8 mouse cellular contexts compared by ENCODE assay signal in the genomic region with DNA sequence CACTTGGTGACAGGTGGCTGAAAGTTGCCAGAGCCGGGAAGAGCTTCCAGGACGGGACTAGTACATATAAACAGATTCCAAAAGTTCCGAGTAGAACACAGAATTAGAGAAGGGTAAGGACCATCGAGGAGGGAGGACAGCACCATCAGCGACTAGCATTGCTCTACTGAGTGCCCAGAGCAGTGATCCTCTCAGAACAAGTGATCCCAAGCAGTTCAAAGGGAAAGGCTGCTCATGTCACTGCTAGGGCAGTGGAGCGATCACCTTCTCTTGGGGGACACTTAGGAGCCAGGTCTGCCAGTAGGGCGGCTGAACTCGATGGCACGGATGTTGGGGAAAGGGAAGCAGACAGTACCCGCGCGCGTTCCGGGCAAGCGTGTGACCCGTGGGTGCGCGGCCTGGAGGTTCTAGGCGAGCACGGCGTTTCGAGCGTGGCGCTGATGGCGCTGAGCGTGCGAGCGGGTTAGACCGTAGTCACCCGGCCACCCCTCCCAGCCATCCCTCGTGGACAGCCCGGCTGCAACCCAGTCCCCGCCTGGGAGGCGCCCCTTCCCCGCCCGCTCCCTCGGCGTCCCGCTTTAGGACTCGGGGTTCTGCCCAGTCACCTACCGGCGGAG. TPM values are rescaled to one million over a fixed set of nuclear protein-coding genes. Genes with fewer than 3 reads are reported as not detected.
DNase-seq lines count a peak whose midpoint lies in the region; ATAC-seq lines count a peak whose summit lies in the region.

No protein-coding gene starts in this region.

- WGBS in kidney, embryonic 16.5 days = under 1% methylated on average over 41 of the region's 42 CpGs

- DNase-seq in kidney, postnatal 36 days = no peak
- no peak for DNase-seq in T-cell, adult 2 months (ENCODE audit: low spot score)
- no peak for DNase-seq in right cerebral cortex, postnatal 4 days
- no peak for DNase-seq in layer of hippocampus, postnatal 36 days

- H3K36me3 ChIP-seq in kidney, embryonic 16.5 days (ENCODE audit: insufficient read depth, low read length) = no peaks in the 10 kb centered on the region

- peak overlapping the region; percentile 70 for H3K4me2 ChIP-seq in kidney, embryonic 16.5 days (replicated peaks; ENCODE audit: low read depth, low read length)

- peak overlapping the region; percentile 56 for H3K4me3 ChIP-seq in kidney, embryonic 16.5 days (ENCODE audit: low read length)

- ATAC-seq in kidney, embryonic 16.5 days (ENCODE audit: low FRiP score, low TSS enrichment) = peak; percentile 62
- ATAC-seq in common myeloid progenitor, adult 5-6 weeks (replicated peaks; ENCODE audit: low read depth, poor library complexity, severe bottlenecking) = peak; percentile 0; the same call in 1 of the 2 replicates
- ATAC-seq in inflammation-experienced regulatory T-cells, adult 6 months = peak; percentile 3
- 0 out of 2 replicates have a peak, but pooled peaks have one; percentile 0 for ATAC-seq in monocyte, adult 5-6 weeks (replicated peaks; ENCODE audit: insufficient number of reproducible peaks, low FRiP score, low TSS enrichment, poor library complexity, severe bottlenecking)

- peaks cover 60% of the 10 kb centered on the region for H3K4me1 ChIP-seq in kidney, embryonic 16.5 days (ENCODE audit: insufficient read depth, low read length)

- H3K9ac ChIP-seq in kidney, embryonic 16.5 days (replicated peaks; ENCODE audit: low read length) = peak overlapping the region; percentile 80

- peak overlapping the region; percentile 80 for H3K27ac ChIP-seq in kidney, embryonic 16.5 days (ENCODE audit: low read length)

- H3K27me3 ChIP-seq in kidney, embryonic 16.5 days (ENCODE audit: insufficient read depth, low read length) = no peaks in the 10 kb centered on the region

- H3K9me3 ChIP-seq in kidney, embryonic 16.5 days (ENCODE audit: low read length) = no peaks in the 10 kb centered on the region

RNA-seq across cellular contexts. Expression of a gene that starts 0.4 kb away (rescaled TPM):
- 5.3 and 6.7 TPM in 2 replicates for polyA plus RNA-seq in kidney, embryonic 16.5 days (2015; fragmentation: Nextera tagmentation; extraction: Ambion mirVana)
- total RNA-seq in common myeloid progenitor, adult 5-6 weeks (2017) = 3.7 and 18.4 TPM in 2 replicates
- polyA plus RNA-seq in inflammation-experienced regulatory T-cells, adult 6 months (2017; shearing (Covaris generic)) = 10 to 100 TPM; 19.9 to 41.4 (median 31.4) TPM
- 72.0 to 89.0 TPM (median 88.0 TPM) in 3 replicates for total RNA-seq in monocyte, adult 5-6 weeks (2017)
- total RNA-seq in layer of hippocampus, postnatal 36 days (2021) = 1 to 10 TPM; 3.2 to 4.3 TPM

RNA-seq across cellular contexts. Expression of a gene that starts 48.6 kb away (rescaled TPM):
- polyA plus RNA-seq in kidney, embryonic 16.5 days (2015; fragmentation: Nextera tagmentation; extraction: Ambion mirVana) = not detected in 2 replicates
- total RNA-seq in common myeloid progenitor, adult 5-6 weeks (2017) = 0.96 TPM in 1 of 2 replicates, not detected in the other
- polyA plus RNA-seq in inflammation-experienced regulatory T-cells, adult 6 months (2017; shearing (Covaris generic)) = not detected
- not detected in 3 replicates for total RNA-seq in monocyte, adult 5-6 weeks (2017)
- total RNA-seq in layer of hippocampus, postnatal 36 days (2021) = 1 to 10 TPM in 1 of 2 experiments, under 1 TPM in 1; 0.72 to 1.6 TPM

RNA-seq across cellular contexts. Expression of a gene that starts 58.5 kb away (rescaled TPM):
- 0.27 and 0.82 TPM in 2 replicates for polyA plus RNA-seq in kidney, embryonic 16.5 days (2015; fragmentation: Nextera tagmentation; extraction: Ambion mirVana)
- not detected in 2 replicates for total RNA-seq in common myeloid progenitor, adult 5-6 weeks (2017)
- polyA plus RNA-seq in inflammation-experienced regulatory T-cells, adult 6 months (2017; shearing (Covaris generic)) = not detected
- total RNA-seq in monocyte, adult 5-6 weeks (2017) = not detected in 3 replicates
- total RNA-seq in layer of hippocampus, postnatal 36 days (2021) = 1 to 10 TPM; 1.5 to 2.3 TPM

Comparison
In these comparisons a context has a peak if more than half of its experiments do, and no peak if none do; other contexts are left out.
1. ATAC-seq: peak in every context shown above with its lines; median percentile 62 in kidney, embryonic 16.5 days; 3 in inflammation-experienced regulatory T-cells, adult 6 months; 0 in common myeloid progenitor, adult 5-6 weeks; 0 in monocyte, adult 5-6 weeks.